Mouse (Mus musculus) cerebellum, adult 2 months (tissue): ENCODE results near the gene Fcna. TPM values are rescaled to one million over a fixed set of nuclear protein-coding genes. Genes with fewer than 3 reads are reported as not detected.

Experiments used
- DNase-seq, 2 experiments: peaks; one replicate each; pipeline ENCODE4 v3.0.0; 2021
- H3K27ac ChIP-seq: fragments of 200-500 bp; 2 replicates; pipeline ENCODE4 v1.5.1; 2012; ENCODE audit warnings: low read length, control low read depth, inconsistent platforms; ENCODE audit not compliant: insufficient read depth
- H3K27me3 ChIP-seq: fragments of 200-500 bp; 2 replicates; pipeline ENCODE4 v1.6.1; 2012; ENCODE audit warnings: inconsistent platforms, mild to moderate bottlenecking, low read length, moderate library complexity; ENCODE audit not compliant: control insufficient read depth, insufficient read depth
- H3K4me1 ChIP-seq: fragments of 200-500 bp; 2 replicates; pipeline ENCODE4 v1.6.1; 2011; ENCODE audit warnings: low read length; ENCODE audit not compliant: control insufficient read depth, insufficient read depth
- H3K4me3 ChIP-seq: fragments of 200-500 bp; replicated peaks from 2 replicates; pipeline ENCODE3; 2011; ENCODE audit warnings: mild to moderate bottlenecking, low read depth, low read length, control low read depth; ENCODE audit not compliant: insufficient read depth
- CTCF ChIP-seq: fragments of 200-500 bp; IDR thresholded peaks from 2 replicates; pipeline ENCODE4 v1.5.1; 2011; ENCODE audit warnings: low read depth, mild to moderate bottlenecking, control low read depth, low read length, moderate library complexity, borderline replicate concordance; ENCODE audit not compliant: insufficient read depth
- POLR2A ChIP-seq: fragments of 200-500 bp; IDR thresholded peaks from 2 replicates; pipeline ENCODE4 v1.6.1; 2011; ENCODE audit warnings: low read length, control low read depth, borderline replicate concordance; ENCODE audit not compliant: insufficient read depth
- WGBS: fragments of 180-500 bp; shearing (Covaris S2); methylation state at CpG from one replicate; pipeline ENCODE4 v1.1.7; 2018; 5-methylcytosine and 5-hydroxymethylcytosine counted together
- polyA plus RNA-seq: library from polyadenylated mRNA; depleted of rRNA; stranded (reverse); fragments of >200 nt; gene quantifications from 2 replicates; pipeline ENCODE4 v1.2.3, GENCODE M21; 2012

The Fcna gene
- polyA plus RNA-seq, 1 experiment: 0.31 TPM

DNA sequence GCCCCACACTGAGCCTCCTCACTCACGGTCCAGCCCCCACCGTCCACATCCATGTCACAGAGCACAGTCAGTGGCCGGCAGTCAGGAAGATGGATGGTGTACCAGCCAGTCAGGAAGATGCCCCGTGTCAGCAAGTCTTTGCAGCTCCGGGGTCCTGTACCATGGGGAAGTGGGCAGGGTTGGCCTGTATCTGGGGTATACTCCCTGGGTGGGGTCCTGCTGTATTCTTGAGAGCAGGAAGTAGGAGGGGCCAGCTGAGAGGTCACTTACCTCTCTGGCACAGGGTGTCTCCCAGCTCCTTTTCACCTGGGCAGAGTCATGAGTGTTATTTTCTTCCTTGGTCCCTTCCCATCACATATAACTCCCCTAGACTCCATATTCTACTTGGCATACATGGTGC, 1.8 kb downstream of the Fcna start:
- Histone ChIP-seq H3K27me3 (no peaks in the 10 kb centered on the region), H3K4me1 (peaks cover 2% of the 10 kb centered on the region; the same call in 1 of the 2 replicates), H3K27ac (no peak overlapping the region), H3K4me3 (no peak overlapping the region)
- no peak for DNase-seq
- TF ChIP-seq CTCF: no peak
- WGBS: 70% methylated on average over 5 of the region's 5 CpGs

DNA sequence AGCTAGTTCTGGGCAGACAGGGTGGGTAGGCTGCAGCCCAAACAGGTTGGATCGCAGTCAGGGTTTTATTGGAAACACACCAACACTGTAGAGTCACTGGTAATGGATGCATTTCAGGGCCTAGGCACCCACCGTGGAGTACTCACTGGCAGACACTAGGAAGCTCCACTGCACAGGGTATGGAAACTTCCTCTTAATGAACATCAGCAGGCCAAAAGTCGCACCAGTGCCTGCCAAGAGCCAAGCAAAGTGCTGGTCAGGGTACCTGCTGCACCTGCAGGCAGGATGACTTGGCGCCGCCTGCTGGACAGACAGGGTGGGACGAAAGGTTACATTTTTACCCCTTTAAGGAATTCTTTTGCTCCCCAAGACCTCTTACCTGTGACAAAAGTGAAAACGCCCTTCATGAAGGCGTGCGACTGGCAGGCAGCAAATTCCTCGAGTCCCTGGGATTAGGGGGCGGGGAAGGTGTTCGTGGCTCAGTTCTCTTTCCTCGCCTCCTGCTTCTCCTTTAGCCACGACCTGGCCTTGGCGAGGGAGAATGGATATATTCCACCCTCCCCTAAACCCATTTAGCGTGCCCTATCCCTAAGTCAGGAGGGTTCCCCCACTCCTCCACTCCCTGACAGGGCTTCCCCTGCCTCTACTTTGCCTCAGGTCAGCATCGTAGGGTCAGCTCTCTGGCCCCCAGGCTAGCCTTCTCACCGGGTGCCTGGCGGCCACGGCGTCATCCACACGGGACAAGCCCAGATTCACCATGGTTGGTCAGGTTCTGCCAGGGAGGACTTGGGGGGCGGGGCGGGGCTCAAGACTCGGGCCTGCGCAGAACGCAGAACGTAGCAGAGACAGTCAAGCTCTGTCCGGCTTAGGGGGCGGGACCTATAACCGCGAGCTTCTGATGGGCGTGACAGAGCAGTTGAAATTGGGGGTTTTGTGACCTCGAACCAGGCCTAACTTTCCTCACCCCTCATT, 6.3 kb downstream of the Fcna start, which contains the start of gene Tmem141:
Tmem141 (minus strand) TSS at position 777 of the 972 bp plus-strand sequence.
- Histone ChIP-seq H3K27ac (peak within 1 kb of the TSS; percentile 86), H3K4me3 (peak within 1 kb of the TSS; percentile 86), H3K27me3 (no peaks in the 10 kb centered on the region), H3K4me1 (peaks cover 11% of the 10 kb centered on the region)
- WGBS: 2% methylated on average over 34 of the region's 34 CpGs
- TF ChIP-seq POLR2A: peak; percentile 78; the same call in 1 of the 2 replicates
- TF ChIP-seq CTCF: peak; percentile 87
- peak; percentile 92 to 95 for DNase-seq

DNA sequence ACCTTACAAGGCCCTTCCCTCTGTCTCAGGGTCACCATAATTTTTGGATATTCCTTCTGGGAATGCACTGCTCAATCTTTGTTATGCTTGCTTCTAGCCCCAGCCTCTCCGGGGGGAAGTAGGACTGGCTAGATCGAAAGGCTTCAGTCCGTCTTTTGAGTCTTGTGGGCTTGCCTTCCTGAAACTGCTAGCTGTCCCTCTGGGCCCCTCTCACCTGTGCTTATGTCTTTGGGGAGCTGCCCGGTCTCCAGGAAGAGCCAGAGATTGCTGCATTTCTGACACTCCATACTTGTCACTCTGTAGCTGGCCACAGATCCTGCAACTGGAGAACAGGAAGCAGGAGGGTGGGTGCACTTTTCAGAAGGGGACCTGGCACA, 7.0 kb downstream of the Fcna start:
- Histone ChIP-seq H3K4me1 (peaks cover 11% of the 10 kb centered on the region), H3K27ac (peak overlapping the region; percentile 25), H3K4me3 (peak overlapping the region; percentile 86), H3K27me3 (no peaks in the 10 kb centered on the region)
- TF ChIP-seq CTCF: no peak
- TF ChIP-seq POLR2A: no peak
- no peak for DNase-seq
- 19% methylated on average over 4 of the region's 4 CpGs for WGBS

DNA sequence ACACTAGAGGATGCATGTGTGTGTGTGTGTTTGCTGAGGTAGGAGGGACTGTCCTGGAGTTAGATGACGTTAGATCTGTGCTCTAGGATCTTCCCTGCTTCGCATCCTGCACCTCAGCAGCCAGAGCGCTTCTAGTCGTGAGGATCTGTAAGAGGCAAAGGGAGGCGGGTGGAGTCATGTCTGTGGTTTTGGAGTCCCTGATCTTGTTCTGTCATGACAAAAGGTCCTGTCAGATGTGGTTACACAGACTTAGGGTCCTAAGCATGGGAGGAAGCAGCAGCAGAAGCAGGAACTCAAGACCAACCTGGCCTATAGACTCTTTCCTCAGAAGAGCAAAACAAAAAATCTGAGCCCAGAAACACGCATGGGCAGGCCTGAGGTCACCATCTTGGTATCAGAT, 7.4 kb downstream of the Fcna start:
- Histone ChIP-seq H3K4me3 (no peak overlapping the region), H3K27me3 (no peaks in the 10 kb centered on the region), H3K4me1 (peaks cover 11% of the 10 kb centered on the region), H3K27ac (peak overlapping the region; percentile 25; the same call in 1 of the 2 replicates)
- TF ChIP-seq CTCF: no peak
- no peak for TF ChIP-seq POLR2A
- WGBS: 74% methylated on average over 6 of the region's 6 CpGs
- no peak for DNase-seq

DNA sequence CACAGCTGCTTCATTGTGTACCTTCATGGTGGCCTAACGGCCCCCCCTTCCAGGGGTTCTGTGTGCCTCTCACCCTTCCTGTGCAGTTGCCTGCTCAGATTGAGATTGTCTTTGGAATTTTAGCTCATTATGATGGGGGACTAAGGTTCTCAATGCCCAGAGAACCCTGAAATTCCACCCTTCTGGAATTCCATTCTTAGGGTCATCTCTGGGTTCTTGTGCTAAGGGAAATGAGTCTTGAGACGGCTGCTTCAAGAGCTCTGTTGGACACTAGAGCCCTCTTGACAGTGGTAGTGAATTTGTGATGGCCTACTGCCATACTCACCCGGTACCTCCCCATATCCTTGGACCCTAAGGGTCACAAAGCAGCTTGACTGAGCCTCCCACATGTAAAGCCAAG, 10.3 kb downstream of the Fcna start, which contains the start of gene Ccdc183:
Ccdc183 (minus strand) TSS at position 101 of the 400 bp plus-strand sequence.
- no peak within 1 kb of the TSS for H3K27ac ChIP-seq
- TF ChIP-seq CTCF (no peak), POLR2A (no peak)
- H3K4me1 ChIP-seq: peaks cover 11% of the 10 kb centered on the region
- no peak for DNase-seq
- no peaks in the 10 kb centered on the region for H3K27me3 ChIP-seq
- WGBS: 90% methylated on average over 3 of the region's 3 CpGs
- H3K4me3 ChIP-seq: no peak within 1 kb of the TSS

DNA sequence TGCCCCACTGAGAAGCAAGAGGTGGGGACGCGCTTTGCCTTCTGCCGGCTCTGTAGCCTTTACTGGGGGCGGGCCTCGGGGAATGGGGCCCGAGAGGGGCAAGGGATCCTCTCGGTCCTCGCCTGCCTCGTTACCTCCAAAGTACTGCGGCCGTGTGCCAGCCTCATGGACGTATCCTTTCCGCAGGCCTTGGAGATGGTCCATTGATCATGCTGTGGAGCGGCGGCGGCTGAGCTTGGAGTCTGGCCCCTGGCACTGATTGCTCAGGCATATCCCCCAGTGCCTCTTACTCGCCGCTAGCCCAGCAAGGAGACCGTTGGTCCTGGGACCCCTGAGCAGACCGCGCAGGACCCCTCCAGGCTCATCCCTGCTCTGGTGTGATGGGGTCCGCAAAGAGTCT, 11.4 kb downstream of the Fcna start:
- H3K4me3 ChIP-seq: no peak overlapping the region
- H3K27me3 ChIP-seq: no peaks in the 10 kb centered on the region
- H3K4me1 ChIP-seq: peaks cover 11% of the 10 kb centered on the region
- H3K27ac ChIP-seq: no peak overlapping the region
- 3% methylated on average over 22 of the region's 22 CpGs for WGBS
- TF ChIP-seq POLR2A (no peak), CTCF (no peak)
- no peak for DNase-seq

DNA sequence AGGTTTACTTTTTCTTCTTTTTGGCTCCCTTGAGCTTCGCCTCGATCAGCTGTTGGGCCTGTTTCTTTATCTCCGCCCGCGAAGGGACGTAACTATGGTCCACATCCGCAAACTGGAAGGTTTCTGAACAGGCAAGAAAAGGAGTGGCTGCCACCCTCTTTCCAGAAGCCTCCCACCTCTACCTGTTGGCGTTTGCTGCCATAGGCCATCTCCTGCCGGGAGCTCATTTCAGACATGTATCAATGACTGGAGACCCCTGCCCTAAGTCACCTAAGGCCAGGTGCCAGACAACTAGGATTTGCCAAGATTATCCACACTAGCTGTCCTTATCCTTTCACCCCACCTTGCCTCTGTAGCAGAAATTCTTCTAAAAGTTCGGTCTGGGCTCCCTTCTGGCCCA, 19.2 kb downstream of the Fcna start:
- DNase-seq: peak in 1 of 2 experiments; percentile 45
- 63% methylated on average over 10 of the region's 10 CpGs for WGBS
- Histone ChIP-seq H3K27ac (peak overlapping the region; percentile 15; the same call in 1 of the 2 replicates), H3K27me3 (no peaks in the 10 kb centered on the region), H3K4me3 (peak overlapping the region; percentile 95), H3K4me1 (no peaks in the 10 kb centered on the region; the same call in 1 of the 2 replicates)
- TF ChIP-seq POLR2A: no peak
- no peak for TF ChIP-seq CTCF

DNA sequence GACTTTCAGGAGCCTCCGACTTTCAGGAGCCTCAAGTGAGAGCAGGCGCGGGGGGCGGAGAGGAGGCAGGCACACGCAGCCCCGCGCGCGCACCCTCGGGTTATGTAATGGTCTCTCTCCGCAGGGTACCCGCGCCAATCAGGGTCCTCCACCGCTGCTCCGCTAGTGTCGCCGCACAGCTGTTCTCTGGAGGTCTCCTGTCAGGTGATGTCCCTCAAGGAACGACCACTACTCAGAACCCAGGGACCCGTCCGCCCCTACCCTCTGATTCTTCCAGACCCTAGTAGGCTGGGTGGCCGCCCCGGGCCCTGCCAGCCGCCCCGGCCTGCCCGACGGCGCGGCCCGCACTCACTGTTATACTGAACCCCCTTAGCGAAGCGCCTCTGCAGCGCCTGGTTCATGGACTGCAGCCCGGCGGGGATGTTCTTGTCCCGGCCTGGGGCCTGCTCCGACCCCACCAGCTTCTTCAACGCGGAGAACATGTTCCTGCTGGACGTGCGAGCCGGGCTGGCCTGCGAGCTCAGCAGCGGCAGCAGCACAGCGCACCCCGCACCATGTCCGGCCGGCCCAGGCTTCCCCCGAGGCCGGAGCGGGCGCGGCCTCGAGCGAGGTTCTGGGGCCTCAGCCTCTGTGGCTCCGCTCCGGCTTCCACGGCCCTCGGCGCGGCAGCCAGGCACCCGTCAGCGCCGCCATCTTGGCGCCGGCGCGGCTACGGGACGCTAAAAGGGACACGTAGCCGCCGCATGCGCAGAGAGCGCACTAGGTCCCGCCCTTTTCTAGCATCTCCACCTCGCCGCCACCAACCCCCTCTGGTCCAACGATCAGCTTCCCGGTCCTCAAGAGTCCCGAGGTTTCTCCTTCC, 19.8 kb downstream of the Fcna start, which contains the start of gene Rabl6:
Rabl6 (minus strand) TSS at position 761 of the 862 bp plus-strand sequence.
- Histone ChIP-seq H3K4me3 (peak within 1 kb of the TSS; percentile 95), H3K27me3 (no peaks in the 10 kb centered on the region), H3K4me1 (peaks cover 2% of the 10 kb centered on the region), H3K27ac (peak within 1 kb of the TSS; percentile 97)
- under 1% methylated on average over 74 of the region's 80 CpGs for whole genome bisulfite sequencing
- peak; percentile 92 to 94 for DNase-seq
- TF ChIP-seq CTCF: no peak
- peak; percentile 74; the same call in 1 of the 2 replicates for TF ChIP-seq POLR2A
